Mouse (Mus musculus) heart, embryonic 14.5 days (tissue): Measurements from ENCODE around the gene Car15. TPM values are rescaled to one million over a fixed set of nuclear protein-coding genes. Genes with fewer than 3 reads are reported as not detected.

Experiments used
- ATAC-seq: fragments of 200-750 bp; cut with Nextera tagmentation; 2 replicates; pipeline ENCODE4 v1.8.0; 2017; ENCODE audit warnings: low read depth, moderate TSS enrichment; ENCODE audit not compliant: insufficient number of reproducible peaks, insufficient read depth, low FRiP score
- H3K27ac ChIP-seq, 2 experiments: fragments of 200-500 bp in 1 of 2; fragments of 300-500 bp in 1 of 2; sonication (generic) in 1 of 2; replicated peaks in 1 of 2; 2 replicates each; pipeline ENCODE4 v1.5.1; 2012 to 2014; ENCODE audit warnings: low read depth in 2 of 2, low read length in 2 of 2, control low read depth in 1 of 2, mild to moderate bottlenecking in 1 of 2, mixed read lengths in 1 of 2; ENCODE audit not compliant: control insufficient read depth in 1 of 2, insufficient read depth in 1 of 2
- H3K27me3 ChIP-seq: fragments of 300-500 bp; sonication (generic); 2 replicates; pipeline ENCODE4 v1.6.1; 2014; ENCODE audit warnings: mild to moderate bottlenecking, low read length, control low read depth; ENCODE audit not compliant: control insufficient read depth, insufficient read depth
- H3K36me3 ChIP-seq: fragments of 300-500 bp; sonication (generic); 2 replicates; pipeline ENCODE4 v1.6.1; 2014; ENCODE audit warnings: mild to moderate bottlenecking, control low read depth, low read length, mixed read lengths; ENCODE audit not compliant: control insufficient read depth, insufficient read depth
- H3K4me1 ChIP-seq, 2 experiments: fragments of 200-500 bp in 1 of 2; fragments of 300-500 bp in 1 of 2; sonication (generic) in 1 of 2; 2 replicates each; pipeline ENCODE4 v1.6.1; 2012 to 2014; ENCODE audit warnings: low read length in 2 of 2, control low read depth in 1 of 2, mixed read lengths in 1 of 2; ENCODE audit not compliant: control insufficient read depth in 2 of 2, insufficient read depth in 2 of 2
- H3K4me2 ChIP-seq: fragments of 300-500 bp; sonication (generic); 2 replicates; pipeline ENCODE4 v1.6.1; 2014; ENCODE audit warnings: mild to moderate bottlenecking, low read length
- H3K4me3 ChIP-seq, 2 experiments: fragments of 200-500 bp in 1 of 2; fragments of 300-500 bp in 1 of 2; sonication (generic) in 1 of 2; 2 replicates each; pipeline ENCODE4 v1.5.1; 2012 to 2014; ENCODE audit warnings: low read length in 2 of 2, mild to moderate bottlenecking in 2 of 2, control low read depth in 1 of 2, low read depth in 1 of 2, moderate library complexity in 1 of 2; ENCODE audit not compliant: control insufficient read depth in 1 of 2, insufficient read depth in 1 of 2
- H3K9ac ChIP-seq: fragments of 300-500 bp; sonication (generic); 2 replicates; pipeline ENCODE4 v1.6.1; 2014; ENCODE audit warnings: mild to moderate bottlenecking, low read length
- H3K9me3 ChIP-seq: fragments of 300-500 bp; sonication (generic); 2 replicates; pipeline ENCODE4 v1.6.1; 2016; ENCODE audit warnings: low read length, control low read depth; ENCODE audit not compliant: control insufficient read depth
- WGBS: fragments of 180-500 bp; shearing (Covaris S2); extraction: QIAGEN DNeasy Blood & Tissue Kit; methylation state at CpG from one replicate; pipeline ENCODE4 v1.1.7; 2014; 5-methylcytosine and 5-hydroxymethylcytosine counted together
- polyA plus RNA-seq: library from polyadenylated mRNA; unstranded; fragments of >200 nt; fragmentation: Nextera tagmentation; extraction: Ambion mirVana; gene quantifications from 2 replicates; pipeline ENCODE4 v1.2.1, GENCODE M21; 2014

Gene Car15
- polyA plus RNA-seq, 1 experiment from 2014 or later: 1.0 TPM

DNA sequence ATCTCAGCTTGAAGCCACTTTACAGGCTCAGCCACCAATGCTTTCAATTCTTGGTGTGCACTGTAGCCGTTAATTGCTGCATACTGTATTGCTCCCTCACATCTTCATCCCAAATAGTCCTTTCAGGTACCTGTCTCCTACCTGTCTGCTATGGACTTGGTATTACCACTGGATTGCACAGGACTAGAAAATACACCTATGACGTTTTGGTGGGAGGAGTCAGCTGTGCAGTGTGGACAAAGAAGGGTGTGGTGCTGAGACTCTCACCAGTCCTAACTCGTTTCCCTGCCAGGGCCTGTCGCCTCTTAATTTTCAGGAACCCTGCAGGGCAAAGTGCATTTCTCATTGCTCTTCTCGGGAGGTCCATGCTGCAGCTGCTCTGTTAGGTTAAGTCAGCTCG, 27.6 kb upstream of the Car15 start:
- WGBS: 71% methylated on average over 6 of the region's 6 CpGs
- Histone ChIP-seq H3K4me1 (peaks cover 0 to 1% of the 10 kb centered on the region in 2 experiments; a peak in 1 of 4 replicates), H3K9ac (no peak overlapping the region), H3K36me3 (peaks cover 38% of the 10 kb centered on the region; the same call in 1 of the 2 replicates), H3K4me3 (no peak overlapping the region), H3K27ac (no peak overlapping the region), H3K9me3 (no peaks in the 10 kb centered on the region), H3K27me3 (no peaks in the 10 kb centered on the region), H3K4me2 (no peak overlapping the region)
- no peak for ATAC-seq

- Histone ChIP-seq H3K4me1 (no peaks in the 10 kb centered on the region), H3K27ac (no peak overlapping the region), H3K9me3 (no peaks in the 10 kb centered on the region), H3K36me3 (peaks cover 38% of the 10 kb centered on the region; the same call in 1 of the 2 replicates), H3K27me3 (no peaks in the 10 kb centered on the region), H3K9ac (no peak overlapping the region), H3K4me3 (no peak overlapping the region), H3K4me2 (no peak overlapping the region)
- WGBS: 83% methylated on average over 2 of the region's 2 CpGs
- no peak for ATAC-seq
Measured at GRCm38 (mm10) chr16:17865293-17865692, 27.1 kb upstream of the Car15 start.

DNA sequence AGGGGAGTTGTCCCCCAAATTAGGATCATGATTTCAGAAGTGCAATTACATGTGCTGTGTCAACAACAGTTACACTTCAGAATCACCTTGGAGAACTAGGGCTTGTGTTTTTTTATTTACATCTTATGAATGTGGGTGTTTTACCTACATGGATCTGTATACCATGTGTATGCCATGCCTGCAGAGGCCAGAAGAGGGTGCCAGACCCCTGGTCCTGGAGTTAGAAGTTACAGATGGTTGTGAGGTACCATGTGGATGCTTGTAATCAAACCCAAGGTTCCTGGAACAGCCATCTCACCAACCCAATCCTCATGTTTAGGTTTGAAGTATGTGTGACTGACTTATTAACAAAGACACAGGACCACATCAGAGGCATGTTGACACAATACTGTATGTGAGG, 20.4 kb upstream of the Car15 start:
- Histone ChIP-seq H3K4me3 (no peak overlapping the region), H3K36me3 (peaks cover 71% of the 10 kb centered on the region)
- no peak for ATAC-seq

DNA sequence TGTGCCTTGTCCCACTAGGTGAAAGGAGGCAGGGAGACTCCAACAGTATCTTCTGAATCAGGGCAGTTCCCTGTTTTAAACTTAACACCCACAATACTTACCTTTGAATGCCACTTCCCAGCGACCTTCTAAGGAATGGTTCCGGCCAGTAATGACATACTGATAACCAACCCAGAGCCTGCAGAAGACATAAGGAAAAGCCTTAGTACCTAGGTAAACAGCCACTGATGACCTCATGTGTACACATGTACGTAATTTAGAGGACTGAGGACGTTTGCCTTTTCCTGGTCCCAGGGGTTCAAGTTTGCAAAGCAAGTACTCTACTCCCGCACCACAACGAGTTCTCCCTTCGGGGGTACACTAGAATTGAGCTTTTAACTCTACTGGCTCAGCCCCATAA, 19.0 kb upstream of the Car15 start:
- Histone ChIP-seq H3K9ac (no peak overlapping the region), H3K4me2 (no peak overlapping the region), H3K4me1 (no peaks in the 10 kb centered on the region), H3K27me3 (no peaks in the 10 kb centered on the region), H3K4me3 (no peak overlapping the region), H3K36me3 (peaks cover 84% of the 10 kb centered on the region), H3K27ac (no peak overlapping the region), H3K9me3 (no peaks in the 10 kb centered on the region)
- no peak for ATAC-seq
- WGBS: 90% methylated on average over 7 of the region's 7 CpGs

More for the DNA sequence above, 20.4 kb upstream of the Car15 start:
- no peaks in the 10 kb centered on the region for H3K4me1 ChIP-seq
- no peak overlapping the region for H3K27ac ChIP-seq
- no peak overlapping the region for H3K4me2 ChIP-seq
- no peak overlapping the region for H3K9ac ChIP-seq
- no peaks in the 10 kb centered on the region for H3K9me3 ChIP-seq
- H3K27me3 ChIP-seq: no peaks in the 10 kb centered on the region

GRCm38 (mm10) chr16:17853263-17853662, 15.1 kb upstream of the Car15 start:
- Histone ChIP-seq H3K4me2 (no peak overlapping the region), H3K27ac (no peak overlapping the region), H3K9me3 (no peaks in the 10 kb centered on the region), H3K9ac (no peak overlapping the region), H3K36me3 (peaks cover 93% of the 10 kb centered on the region), H3K4me3 (no peak overlapping the region), H3K4me1 (no peaks in the 10 kb centered on the region), H3K27me3 (no peaks in the 10 kb centered on the region)
- no peak for ATAC-seq
- 91% methylated on average over 2 of the region's 2 CpGs for WGBS

DNA sequence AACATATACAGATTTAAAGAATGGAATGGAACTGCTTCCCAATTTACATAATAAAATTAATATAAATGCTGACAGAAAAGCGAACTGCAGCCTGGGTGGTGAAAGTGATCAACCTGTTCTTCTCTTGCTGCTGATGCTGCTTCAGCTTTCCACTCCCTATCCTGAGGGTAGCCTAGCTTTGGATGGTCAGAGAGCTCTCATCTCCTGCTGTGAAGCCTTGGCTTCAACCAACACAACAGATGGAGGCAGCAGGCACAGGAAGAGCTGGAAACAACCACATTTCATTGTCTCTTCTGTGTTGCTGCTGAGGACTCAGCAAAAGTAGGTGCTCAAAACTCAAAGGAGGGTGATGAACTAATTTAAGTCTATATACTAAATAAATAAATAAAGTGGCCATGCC, 13.7 kb upstream of the Car15 start:
- Histone ChIP-seq H3K4me1 (no peaks in the 10 kb centered on the region), H3K4me3 (no peak overlapping the region), H3K9me3 (no peaks in the 10 kb centered on the region), H3K27me3 (no peaks in the 10 kb centered on the region), H3K4me2 (no peak overlapping the region), H3K9ac (no peak overlapping the region), H3K36me3 (peaks cover 93% of the 10 kb centered on the region), H3K27ac (no peak overlapping the region)
- WGBS: 97% methylated on average over 1 of the region's 1 CpGs
- no peak for ATAC-seq

DNA sequence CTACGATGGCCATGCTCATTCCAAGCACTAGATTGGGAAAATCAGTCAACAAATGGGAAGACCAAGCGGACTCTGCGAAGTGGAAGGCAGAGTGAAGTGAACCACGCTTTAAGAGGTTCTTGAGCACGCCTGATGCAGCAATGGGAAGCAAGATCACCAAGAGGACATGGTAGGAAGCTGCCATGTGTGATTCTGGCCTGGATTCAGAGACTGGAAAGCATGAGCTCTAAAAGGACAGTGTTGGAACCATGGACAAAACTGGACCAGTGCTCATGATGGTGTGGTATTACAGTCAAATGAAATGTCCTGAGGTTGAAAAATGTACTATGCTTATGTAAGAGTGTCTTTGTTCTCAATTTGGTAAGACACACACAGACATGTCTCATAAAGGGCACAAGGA, 13.2 kb upstream of the Car15 start:
- Histone ChIP-seq H3K4me1 (no peaks in the 10 kb centered on the region), H3K4me3 (no peak overlapping the region), H3K27me3 (no peaks in the 10 kb centered on the region), H3K27ac (no peak overlapping the region), H3K9ac (no peak overlapping the region), H3K36me3 (peaks cover 93% of the 10 kb centered on the region), H3K4me2 (no peak overlapping the region), H3K9me3 (no peaks in the 10 kb centered on the region)
- no peak for ATAC-seq
- WGBS: 98% methylated on average over 5 of the region's 5 CpGs

- WGBS: 67% methylated on average over 6 of the region's 6 CpGs
Measured at GRCm38 (mm10) chr16:17849486-17849885, 11.3 kb upstream of the Car15 start.

More at GRCm38 (mm10) chr16:17849486-17849885, 11.3 kb upstream of the Car15 start:
- H3K27ac ChIP-seq: no peak overlapping the region
- H3K4me1 ChIP-seq: no peaks in the 10 kb centered on the region
- H3K27me3 ChIP-seq: no peaks in the 10 kb centered on the region
- no peaks in the 10 kb centered on the region for H3K9me3 ChIP-seq
- ATAC-seq: no peak
- no peak overlapping the region for H3K9ac ChIP-seq
- H3K36me3 ChIP-seq: peaks cover 94% of the 10 kb centered on the region
- no peak overlapping the region for H3K4me3 ChIP-seq
- no peak overlapping the region for H3K4me2 ChIP-seq
